Mouse (Mus musculus) liver, postnatal 0 days (tissue): ENCODE measurements at regions not wholly inside any gene's neighbourhood (a gene's known extent, or its start where the extent isn't known, plus 50 kb on each side); places are given as distances from the start of the nearest gene placed in this dataset.

Experiments
- CTCF ChIP-seq: sonication (generic); IDR thresholded peaks from 2 replicates; pipeline ENCODE4 v1.5.1; 2016; ENCODE audit warnings: antibody characterized with exemption, low read depth
- EP300 ChIP-seq: IDR thresholded peaks from 2 replicates; pipeline ENCODE4 v1.6.1; 2016; ENCODE audit warnings: antibody characterized with exemption, low read depth, mild to moderate bottlenecking

DNA sequence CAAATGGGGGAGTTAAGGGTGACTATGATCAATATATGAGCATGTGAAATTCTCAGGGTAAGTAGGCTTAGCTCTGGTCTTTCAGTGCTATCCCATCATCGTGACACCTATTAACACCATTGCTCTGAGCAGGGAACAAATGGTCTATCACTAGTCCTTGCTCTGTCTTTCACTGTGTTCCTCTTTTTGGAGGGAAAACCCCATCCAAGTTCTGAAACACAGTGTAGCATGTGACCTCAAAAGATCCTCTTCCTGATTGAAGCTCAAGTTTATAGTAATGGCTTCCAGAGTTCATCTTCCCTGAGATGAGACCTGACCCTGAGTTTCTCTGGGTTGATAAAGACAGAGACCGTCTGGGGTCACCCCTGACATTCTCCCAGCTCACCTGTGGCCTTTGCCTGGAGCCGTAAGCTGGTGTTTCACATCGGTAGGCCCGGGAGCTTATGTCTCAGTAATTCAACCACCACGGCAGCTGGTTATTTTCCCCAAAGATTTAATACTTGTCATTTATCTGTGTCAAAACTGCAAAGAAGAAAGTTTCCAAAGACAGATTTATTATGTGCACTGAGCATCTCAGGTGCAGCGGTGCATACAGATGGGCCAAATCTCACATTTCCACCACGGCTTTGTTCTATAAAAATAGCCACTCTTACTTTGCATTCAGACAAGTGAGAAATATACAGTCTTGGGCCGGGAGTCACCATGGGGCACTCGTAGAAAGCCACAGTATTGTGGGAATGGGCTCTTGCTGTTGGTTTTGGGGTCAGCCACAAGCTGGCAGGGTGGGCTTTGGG is 290.7 kb upstream of the Eif4g2 start:
- TF ChIP-seq EP300 (no peak), CTCF (no peak)
